Mouse (Mus musculus) limb, embryonic 14.5 days (tissue): ENCODE measurements around the gene Miga1. TPM values are rescaled to one million over a fixed set of nuclear protein-coding genes. Genes with fewer than 3 reads are reported as not detected.

Experiments used
- ATAC-seq: fragments of 200-750 bp; cut with Nextera tagmentation; 2 replicates; pipeline ENCODE4 v1.8.0; 2017; ENCODE audit warnings: low read depth, moderate number of reproducible peaks, moderate TSS enrichment; ENCODE audit not compliant: low FRiP score
- DNase-seq: peaks from one replicate; pipeline ENCODE4 v3.0.0-alpha.2; 2015; ENCODE audit warnings: low spot score
- H3K27ac ChIP-seq: fragments of 300-500 bp; sonication (generic); replicated peaks from 2 replicates; pipeline ENCODE4 v1.5.1; 2014; ENCODE audit warnings: low read depth, mild to moderate bottlenecking, low read length, moderate library complexity, mixed read lengths
- H3K27me3 ChIP-seq: fragments of 300-500 bp; sonication (generic); 2 replicates; pipeline ENCODE4 v1.6.1; 2014; ENCODE audit warnings: low read length, mixed read lengths; ENCODE audit not compliant: control insufficient read depth, insufficient read depth
- H3K36me3 ChIP-seq: fragments of 300-500 bp; sonication (generic); 2 replicates; pipeline ENCODE4 v1.6.1; 2014; ENCODE audit warnings: mild to moderate bottlenecking, low read length, moderate library complexity, mixed read lengths; ENCODE audit not compliant: control insufficient read depth, insufficient read depth
- H3K4me1 ChIP-seq: fragments of 300-500 bp; sonication (generic); 2 replicates; pipeline ENCODE4 v1.6.1; 2014; ENCODE audit warnings: antibody characterized with exemption, low read length, mixed read lengths; ENCODE audit not compliant: control insufficient read depth, insufficient read depth
- H3K4me2 ChIP-seq: fragments of 300-500 bp; sonication (generic); replicated peaks from 2 replicates; pipeline ENCODE4 v1.6.1; 2014; ENCODE audit warnings: low read depth, mild to moderate bottlenecking, low read length, moderate library complexity; ENCODE audit not compliant: severe bottlenecking
- H3K4me3 ChIP-seq: fragments of 300-500 bp; sonication (generic); replicated peaks from 2 replicates; pipeline ENCODE4 v1.5.1; 2014; ENCODE audit warnings: low read length
- H3K9ac ChIP-seq: fragments of 300-500 bp; sonication (generic); 2 replicates; pipeline ENCODE4 v1.6.1; 2014; ENCODE audit warnings: mild to moderate bottlenecking, low read depth, low read length, moderate library complexity; ENCODE audit not compliant: severe bottlenecking
- H3K9me3 ChIP-seq: fragments of 300-500 bp; sonication (generic); 2 replicates; pipeline ENCODE4 v1.6.1; 2016; ENCODE audit warnings: low read length; ENCODE audit not compliant: control insufficient read depth
- POLR2A ChIP-seq: fragments of 200-500 bp; IDR thresholded peaks from 2 replicates; pipeline ENCODE4 v1.8.0; 2012; ENCODE audit warnings: inconsistent platforms, mild to moderate bottlenecking, moderate library complexity, borderline replicate concordance; ENCODE audit not compliant: insufficient read depth, insufficient read length; ENCODE audit errors: extremely low read depth
- WGBS: fragments of 180-500 bp; shearing (Covaris S2); extraction: QIAGEN DNeasy Blood & Tissue Kit; methylation state at CpG from one replicate; pipeline ENCODE4 v1.1.7; 2014; 5-methylcytosine and 5-hydroxymethylcytosine counted together
- polyA plus RNA-seq, 2 experiments: library from polyadenylated mRNA; depleted of rRNA in 1 of 2; stranded (reverse) in 1 of 2; unstranded in 1 of 2; fragments of >200 nt; fragmentation: Nextera tagmentation in 1 of 2; extraction: Ambion mirVana in 1 of 2; gene quantifications; 2 replicates each; pipeline versions ENCODE4 v1.2.1 to v1.2.3; 2012 to 2014

The Miga1 gene
- polyA plus RNA-seq, 2 experiments, result 18.0 to 19.8 TPM

GRCm38 (mm10) chr3:152355361-152355760 lies 15.2 kb upstream of the Miga1 start:
- H3K9me3 ChIP-seq, result no peaks in the 10 kb centered on the region
- TF ChIP-seq POLR2A, result no peak
- H3K27me3 ChIP-seq, result no peaks in the 10 kb centered on the region
- DNase-seq (no peak), ATAC-seq (no peak)
- no peak overlapping the region for H3K4me2 ChIP-seq
- H3K4me3 ChIP-seq, result no peak overlapping the region
- no peak overlapping the region for H3K27ac ChIP-seq
- H3K9ac ChIP-seq, result no peak overlapping the region
- peaks cover 15% of the 10 kb centered on the region for H3K4me1 ChIP-seq
- 70% methylated on average over 5 of the region's 5 CpGs for WGBS
- peaks cover 8% of the 10 kb centered on the region for H3K36me3 ChIP-seq

- H3K27ac ChIP-seq, result no peak overlapping the region
Measured at GRCm38 (mm10) chr3:152353434-152354177, 13.4 kb upstream of the Miga1 start.

GRCm38 (mm10) chr3:152352289-152352688 lies 12.1 kb upstream of the Miga1 start:
- Histone ChIP-seq H3K4me2 (no peak overlapping the region), H3K27me3 (no peaks in the 10 kb centered on the region), H3K4me3 (no peak overlapping the region), H3K9ac (no peak overlapping the region), H3K27ac (no peak overlapping the region), H3K4me1 (peaks cover 22% of the 10 kb centered on the region), H3K9me3 (no peaks in the 10 kb centered on the region), H3K36me3 (0 out of 2 replicates have a peak, but pooled peaks cover 6% of the 10 kb centered on the region)
- no peak for ATAC-seq
- TF ChIP-seq POLR2A, result no peak
- DNase-seq, result no peak
- WGBS, result 74% methylated on average over 4 of the region's 4 CpGs

More at GRCm38 (mm10) chr3:152353434-152354177, 13.4 kb upstream of the Miga1 start:
- Histone ChIP-seq H3K4me1 (peaks cover 19% of the 10 kb centered on the region), H3K9me3 (no peaks in the 10 kb centered on the region), H3K36me3 (0 out of 2 replicates have a peak, but pooled peaks cover 5% of the 10 kb centered on the region), H3K27me3 (no peaks in the 10 kb centered on the region), H3K4me3 (no peak overlapping the region), H3K9ac (no peak overlapping the region), H3K4me2 (no peak overlapping the region)
- TF ChIP-seq POLR2A, result no peak
- peak; percentile 74; the same call in 1 of the 2 replicates for ATAC-seq
- peak; percentile 9 for DNase-seq
- 46% methylated on average over 10 of the region's 10 CpGs for WGBS

GRCm38 (mm10) chr3:152350966-152351365 lies 10.8 kb upstream of the Miga1 start:
- ATAC-seq (no peak), DNase-seq (no peak)
- 84% methylated on average over 5 of the region's 5 CpGs for WGBS
- no peak for TF ChIP-seq POLR2A
- Histone ChIP-seq H3K36me3 (0 out of 2 replicates have a peak, but pooled peaks cover 6% of the 10 kb centered on the region), H3K4me2 (no peak overlapping the region), H3K9ac (no peak overlapping the region), H3K9me3 (no peaks in the 10 kb centered on the region), H3K27ac (no peak overlapping the region), H3K27me3 (no peaks in the 10 kb centered on the region), H3K4me1 (peaks cover 24% of the 10 kb centered on the region), H3K4me3 (no peak overlapping the region)

GRCm38 (mm10) chr3:152350431-152350830 lies 10.2 kb upstream of the Miga1 start:
- Histone ChIP-seq H3K27ac (no peak overlapping the region), H3K9ac (no peak overlapping the region), H3K9me3 (no peaks in the 10 kb centered on the region), H3K4me1 (peaks cover 24% of the 10 kb centered on the region), H3K4me2 (no peak overlapping the region), H3K27me3 (no peaks in the 10 kb centered on the region), H3K36me3 (0 out of 2 replicates have a peak, but pooled peaks cover 6% of the 10 kb centered on the region), H3K4me3 (no peak overlapping the region)
- no peak for TF ChIP-seq POLR2A
- 74% methylated on average over 3 of the region's 3 CpGs for WGBS
- ATAC-seq (no peak), DNase-seq (no peak)
